Mouse (Mus musculus) hematopoietic multipotent progenitor cell, adult 10-12 weeks (in vitro differentiated cells): ENCODE measurements around the gene Cpn2. TPM values are rescaled to one million over a fixed set of nuclear protein-coding genes. Genes with fewer than 3 reads are reported as not detected.

Experiments used
- polyA plus RNA-seq: library from polyadenylated mRNA; stranded (reverse); fragments of >175 nt; gene quantifications from 2 replicates; pipeline ENCODE4 v1.2.3, GENCODE M21; 2012; ENCODE audit warnings: low replicate concordance

The Cpn2 gene
- not detected in 2 replicates for polyA plus RNA-seq

GRCm38 (mm10) chr16:30267359-30267758 is at the start of gene Cpn2:
Cpn2 (minus strand) TSS chr16:30267499.

GRCm38 (mm10) chr16:30310647-30311046 is 43.3 kb upstream of the Cpn2 start, which contains the start of gene Gp5:
Gp5 (minus strand) TSS chr16:30310779.

DNA sequence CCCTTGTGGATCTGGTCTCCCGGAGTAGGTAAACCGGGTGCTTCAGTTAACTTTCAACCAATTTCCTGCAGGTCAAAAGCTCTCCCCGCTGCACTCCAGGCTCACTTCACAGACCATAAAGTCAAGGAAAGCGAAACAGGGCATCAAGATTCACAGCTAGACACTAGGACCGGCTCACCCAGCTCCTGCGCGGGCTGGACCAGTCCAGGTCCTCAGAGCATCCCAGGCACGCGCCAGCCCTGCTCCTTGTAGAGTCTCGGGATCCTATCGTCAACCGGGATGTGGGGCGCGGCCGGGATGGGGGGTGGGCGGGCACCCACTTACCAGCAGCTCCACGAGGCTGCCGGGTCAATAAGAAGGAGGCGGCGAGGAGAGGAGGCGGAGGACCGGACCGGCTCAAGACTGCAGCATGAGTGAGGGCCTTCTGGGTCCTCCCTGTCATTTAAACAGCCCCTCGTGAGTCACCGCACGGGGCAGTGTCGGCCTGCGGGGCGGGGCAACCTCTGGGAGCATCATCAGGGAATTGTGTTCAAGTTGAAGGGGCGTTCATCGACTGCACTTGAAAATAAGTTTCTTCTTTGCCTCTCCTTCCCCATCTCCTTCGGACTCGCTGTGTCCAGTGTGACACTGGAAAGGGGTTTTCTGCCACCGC is 15.7 kb upstream of the Cpn2 start, which contains the start of gene Lrrc15:
Lrrc15 (minus strand) TSS at position 413 of the 652 bp plus-strand sequence.

Other genes with a start within 250 kb of the Cpn2 start
- gene Hes1, start 203.1 kb downstream of the Cpn2 start, polyA plus RNA-seq: 33.3 and 56.5 TPM in 2 replicates
- not detected in 2 replicates for gene Lrrc15, start 15.8 kb upstream of the Cpn2 start, polyA plus RNA-seq
- gene Gp5, start 43.3 kb upstream of the Cpn2 start, polyA plus RNA-seq: 2.6 and 6.6 TPM in 2 replicates
- gene Atp13a3, start 138.5 kb upstream of the Cpn2 start, polyA plus RNA-seq: 54.0 and 87.8 TPM in 2 replicates